Mouse (Mus musculus) cerebellum, adult 2 months (tissue): ENCODE results near the gene A2ml1. TPM values are rescaled to one million over a fixed set of nuclear protein-coding genes. Genes with fewer than 3 reads are reported as not detected.

Experiments
- DNase-seq, 2 experiments: peaks; one replicate each; pipeline ENCODE4 v3.0.0; 2021
- H3K27ac ChIP-seq: fragments of 200-500 bp; 2 replicates; pipeline ENCODE4 v1.5.1; 2012; ENCODE audit warnings: low read length, control low read depth, inconsistent platforms; ENCODE audit not compliant: insufficient read depth
- H3K27me3 ChIP-seq: fragments of 200-500 bp; 2 replicates; pipeline ENCODE4 v1.6.1; 2012; ENCODE audit warnings: inconsistent platforms, mild to moderate bottlenecking, low read length, moderate library complexity; ENCODE audit not compliant: control insufficient read depth, insufficient read depth
- H3K4me1 ChIP-seq: fragments of 200-500 bp; 2 replicates; pipeline ENCODE4 v1.6.1; 2011; ENCODE audit warnings: low read length; ENCODE audit not compliant: control insufficient read depth, insufficient read depth
- H3K4me3 ChIP-seq: fragments of 200-500 bp; replicated peaks from 2 replicates; pipeline ENCODE3; 2011; ENCODE audit warnings: mild to moderate bottlenecking, low read depth, low read length, control low read depth; ENCODE audit not compliant: insufficient read depth
- CTCF ChIP-seq: fragments of 200-500 bp; IDR thresholded peaks from 2 replicates; pipeline ENCODE4 v1.5.1; 2011; ENCODE audit warnings: low read depth, mild to moderate bottlenecking, control low read depth, low read length, moderate library complexity, borderline replicate concordance; ENCODE audit not compliant: insufficient read depth
- POLR2A ChIP-seq: fragments of 200-500 bp; IDR thresholded peaks from 2 replicates; pipeline ENCODE4 v1.6.1; 2011; ENCODE audit warnings: low read length, control low read depth, borderline replicate concordance; ENCODE audit not compliant: insufficient read depth
- WGBS: fragments of 180-500 bp; shearing (Covaris S2); methylation state at CpG from one replicate; pipeline ENCODE4 v1.1.7; 2018; 5-methylcytosine and 5-hydroxymethylcytosine counted together
- polyA plus RNA-seq: library from polyadenylated mRNA; depleted of rRNA; stranded (reverse); fragments of >200 nt; gene quantifications from 2 replicates; pipeline ENCODE4 v1.2.3, GENCODE M21; 2012

Gene A2ml1
- polyA plus RNA-seq, 1 experiment: 17.3 TPM

GRCm38 (mm10) chr6:128545402-128545801 lies 36.0 kb downstream of the A2ml1 start:
- Histone ChIP-seq H3K4me1 (no peaks in the 10 kb centered on the region), H3K27ac (no peak overlapping the region), H3K27me3 (no peaks in the 10 kb centered on the region), H3K4me3 (no peak overlapping the region)
- DNase-seq: no peak
- 81% methylated on average over 4 of the region's 4 CpGs for WGBS
- TF ChIP-seq CTCF: no peak
- no peak for TF ChIP-seq POLR2A

GRCm38 (mm10) chr6:128543226-128543625 lies 38.2 kb downstream of the A2ml1 start:
- 79% methylated on average over 13 of the region's 13 CpGs for WGBS
- Histone ChIP-seq H3K27ac (no peak overlapping the region), H3K4me3 (no peak overlapping the region), H3K27me3 (no peaks in the 10 kb centered on the region), H3K4me1 (no peaks in the 10 kb centered on the region)
- peak in 1 of 2 experiments; percentile 9 for DNase-seq
- TF ChIP-seq POLR2A (no peak), CTCF (no peak)

DNA sequence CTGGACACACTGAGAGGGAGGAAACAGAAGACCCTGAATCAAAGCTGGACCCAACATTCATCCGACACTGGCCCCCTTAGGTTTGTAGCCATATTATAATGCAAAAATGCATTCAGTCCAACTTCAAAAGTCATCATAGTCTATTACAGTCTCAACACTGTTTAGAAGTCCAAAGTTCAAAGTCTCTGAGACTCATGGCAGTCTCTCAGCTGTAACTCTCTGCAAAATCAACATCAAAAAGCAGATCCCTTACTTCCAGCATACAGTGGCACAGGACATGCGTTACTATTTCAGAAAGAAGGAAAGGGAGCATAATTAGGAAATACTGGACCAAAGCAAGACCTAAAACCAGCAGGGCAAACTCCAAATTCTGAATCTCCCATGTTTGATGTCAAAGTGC lies 46.2 kb downstream of the A2ml1 start:
- H3K4me1 ChIP-seq: no peaks in the 10 kb centered on the region
- no peaks in the 10 kb centered on the region for H3K27me3 ChIP-seq
- no peak overlapping the region for H3K4me3 ChIP-seq
- H3K27ac ChIP-seq: no peak overlapping the region
- no peak for DNase-seq
- 94% methylated on average over 2 of the region's 2 CpGs for WGBS
- no peak for TF ChIP-seq POLR2A
- TF ChIP-seq CTCF: no peak

- DNase-seq: no peak
- 88% methylated on average over 6 of the region's 6 CpGs for WGBS
- Histone ChIP-seq H3K4me1 (no peaks in the 10 kb centered on the region), H3K27ac (no peak overlapping the region), H3K4me3 (no peak overlapping the region), H3K27me3 (no peaks in the 10 kb centered on the region)
- TF ChIP-seq POLR2A (no peak), CTCF (no peak)
Measured at GRCm38 (mm10) chr6:128533296-128533695, 48.1 kb downstream of the A2ml1 start.

GRCm38 (mm10) chr6:128532701-128533100 lies 48.7 kb downstream of the A2ml1 start:
- 91% methylated on average over 9 of the region's 9 CpGs for WGBS

GRCm38 (mm10) chr6:128528491-128528890 lies 52.9 kb downstream of the A2ml1 start:
- 25% methylated on average over 4 of the region's 4 CpGs for WGBS
- no peak overlapping the region for H3K4me3 ChIP-seq
- no peaks in the 10 kb centered on the region for H3K4me1 ChIP-seq
- DNase-seq: no peak
- no peak for TF ChIP-seq CTCF
- H3K27ac ChIP-seq: no peak overlapping the region
- H3K27me3 ChIP-seq: no peaks in the 10 kb centered on the region

More at GRCm38 (mm10) chr6:128532701-128533100, 48.7 kb downstream of the A2ml1 start:
- Histone ChIP-seq H3K4me1 (no peaks in the 10 kb centered on the region), H3K27ac (no peak overlapping the region), H3K4me3 (no peak overlapping the region), H3K27me3 (no peaks in the 10 kb centered on the region)
- DNase-seq: no peak
- no peak for TF ChIP-seq CTCF
- no peak for TF ChIP-seq POLR2A

GRCm38 (mm10) chr6:128527110-128527509 lies 54.3 kb downstream of the A2ml1 start:
- no peak for DNase-seq
- H3K4me1 ChIP-seq: no peaks in the 10 kb centered on the region
- H3K27ac ChIP-seq: no peak overlapping the region
- no peak overlapping the region for H3K4me3 ChIP-seq
- 87% methylated on average over 1 of the region's 1 CpGs for WGBS
- no peaks in the 10 kb centered on the region for H3K27me3 ChIP-seq
- TF ChIP-seq POLR2A: no peak
- TF ChIP-seq CTCF: no peak

GRCm38 (mm10) chr6:128526601-128527000 lies 54.8 kb downstream of the A2ml1 start, which contains the start of gene Pzp:
Gene Pzp (minus strand): TSS chr6:128526720.
- Histone ChIP-seq H3K27me3 (no peaks in the 10 kb centered on the region), H3K27ac (no peak within 1 kb of the TSS), H3K4me3 (no peak within 1 kb of the TSS), H3K4me1 (no peaks in the 10 kb centered on the region)
- no peak for DNase-seq
- TF ChIP-seq CTCF: no peak
- no peak for TF ChIP-seq POLR2A
- 90% methylated on average over 4 of the region's 4 CpGs for WGBS

- WGBS: 90% methylated on average over 4 of the region's 4 CpGs
- TF ChIP-seq POLR2A (no peak), CTCF (no peak)
- Histone ChIP-seq H3K27ac (no peak overlapping the region), H3K4me1 (no peaks in the 10 kb centered on the region), H3K27me3 (no peaks in the 10 kb centered on the region), H3K4me3 (no peak overlapping the region)
- no peak for DNase-seq
Measured at GRCm38 (mm10) chr6:128525801-128526200, 55.6 kb downstream of the A2ml1 start.
